Mouse (Mus musculus) liver, adult 2 months (tissue): ENCODE data around the gene Ccnd1. TPM values are rescaled to one million over a fixed set of nuclear protein-coding genes. Genes with fewer than 3 reads are reported as not detected.
A peak's percentile ranks its signal among the peaks of the same experiment; 100 is the strongest.
"Not testable (repeated sequence)": the region's sequence is repeated elsewhere in the genome, so short reads cannot be mapped to it uniquely, and the experiment has no call there.

Experiments
- DNase-seq: peaks from one replicate; pipeline ENCODE4 v3.0.0-alpha.2; 2011; ENCODE audit warnings: low read depth, low spot score; ENCODE audit errors: extremely low read depth
- H3K27ac ChIP-seq: fragments of 200-500 bp; replicated peaks from 2 replicates; pipeline ENCODE4 v1.5.1; 2012; ENCODE audit warnings: low read depth, mild to moderate bottlenecking, control low read depth, inconsistent platforms, low read length; ENCODE audit not compliant: insufficient read depth
- H3K27me3 ChIP-seq: fragments of 200-500 bp; 2 replicates; pipeline ENCODE4 v1.6.1; 2012; ENCODE audit warnings: mild to moderate bottlenecking, moderate library complexity, low read length, inconsistent platforms; ENCODE audit not compliant: control insufficient read depth, insufficient read depth
- H3K36me3 ChIP-seq: fragments of 200-500 bp; 2 replicates; pipeline ENCODE4 v1.6.1; 2012; ENCODE audit warnings: low read length, inconsistent platforms; ENCODE audit not compliant: control insufficient read depth, insufficient read depth
- H3K4me1 ChIP-seq: fragments of 200-500 bp; 2 replicates; pipeline ENCODE4 v1.6.1; 2011; ENCODE audit warnings: low read length; ENCODE audit not compliant: control insufficient read depth, insufficient read depth
- H3K4me3 ChIP-seq: fragments of 200-500 bp; 2 replicates; pipeline ENCODE4 v1.5.1; 2011; ENCODE audit warnings: low read depth, mild to moderate bottlenecking, control low read depth, low read length, moderate library complexity; ENCODE audit not compliant: insufficient read depth
- H3K79me2 ChIP-seq: fragments of 200-500 bp; 2 replicates; pipeline ENCODE4 v1.6.1; 2012; ENCODE audit warnings: inconsistent platforms, mild to moderate bottlenecking, low read length, moderate library complexity; ENCODE audit not compliant: control insufficient read depth, insufficient read depth
- H3K9ac ChIP-seq: fragments of 200-500 bp; 2 replicates; pipeline ENCODE4 v1.6.1; 2012; ENCODE audit warnings: low read depth, mild to moderate bottlenecking, control low read depth, inconsistent platforms, low read length
- CTCF ChIP-seq: fragments of 200-500 bp; IDR thresholded peaks from 2 replicates; pipeline ENCODE4 v1.5.1; 2011; ENCODE audit warnings: low read depth, low read length, control low read depth
- POLR2A ChIP-seq: fragments of 200-500 bp; IDR thresholded peaks from 2 replicates; pipeline ENCODE4 v1.6.1; 2011; ENCODE audit warnings: low read length, control low read depth; ENCODE audit not compliant: insufficient read depth; ENCODE audit errors: extremely low read depth
- WGBS: fragments of 180-500 bp; shearing (Covaris S2); methylation state at CpG from one replicate; pipeline ENCODE4 v1.1.7; 2018; 5-methylcytosine and 5-hydroxymethylcytosine counted together
- polyA plus RNA-seq: library from polyadenylated mRNA; depleted of rRNA; stranded (reverse); fragments of >200 nt; gene quantifications from 2 replicates; pipeline ENCODE4 v1.2.3, GENCODE M21; 2012
- total RNA-seq: library from RNA; depleted of rRNA; stranded (reverse); fragments of >200 nt; gene quantifications from 2 replicates; pipeline ENCODE4 v1.2.3, GENCODE M21; 2014

Gene Ccnd1
- total and polyA plus RNA-seq, 2 experiments: 42.5 to 55.0 TPM

DNA sequence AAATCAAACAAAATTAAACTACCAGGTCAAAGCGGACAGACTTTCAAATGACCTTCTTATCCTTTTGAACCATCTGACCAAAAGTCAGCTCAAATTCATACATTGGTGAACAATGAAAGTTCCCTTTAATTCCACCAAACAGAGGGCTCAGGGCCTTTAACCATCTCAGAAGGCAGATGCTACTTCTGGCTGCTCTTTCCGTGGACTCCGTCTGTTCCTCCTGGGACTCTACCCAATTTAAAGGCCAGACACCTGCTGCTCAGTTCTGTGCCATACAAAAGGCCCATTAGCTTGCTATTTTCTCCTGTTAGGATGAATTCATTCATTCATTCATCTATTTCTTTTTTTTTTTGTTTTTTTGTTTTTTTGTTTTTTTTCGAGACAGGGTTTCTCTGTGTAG, 26.8 kb downstream of the Ccnd1 start:
- no peak for TF ChIP-seq CTCF
- no peak for TF ChIP-seq POLR2A

DNA sequence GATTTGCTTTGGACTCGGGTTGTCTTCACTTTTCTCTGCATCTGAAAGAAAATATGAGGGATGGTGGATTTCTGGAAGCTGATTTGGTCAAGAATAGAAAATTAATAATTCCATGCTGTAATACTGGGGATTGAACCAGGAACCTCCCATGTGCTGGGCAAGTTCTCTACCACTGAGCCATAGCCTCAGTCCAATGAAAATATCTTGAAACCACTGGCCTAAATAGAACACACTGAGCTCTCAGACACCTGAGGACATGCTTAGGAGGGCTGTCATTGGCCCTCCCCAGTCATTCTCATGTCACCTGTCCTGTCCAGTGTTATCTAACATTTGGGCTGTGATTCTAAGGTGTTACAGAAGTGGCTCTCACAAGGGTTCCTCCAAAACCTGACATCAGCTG, 28.6 kb downstream of the Ccnd1 start:
- no peak overlapping the region for H3K4me3 ChIP-seq
- no peak for DNase-seq
- H3K79me2 ChIP-seq: peaks cover 7% of the 10 kb centered on the region; the same call in 1 of the 2 replicates
- H3K4me1 ChIP-seq: peaks cover 6% of the 10 kb centered on the region
- TF ChIP-seq CTCF (no peak), POLR2A (no peak)
- H3K9ac ChIP-seq: no peak overlapping the region
- no peaks in the 10 kb centered on the region for H3K27me3 ChIP-seq
- H3K27ac ChIP-seq: no peak overlapping the region
- H3K36me3 ChIP-seq: no peaks in the 10 kb centered on the region
- WGBS: 78% methylated on average over 1 of the region's 1 CpGs

More for the DNA sequence above, 26.8 kb downstream of the Ccnd1 start:
- H3K4me3 ChIP-seq: no peak overlapping the region
- no peak overlapping the region for H3K27ac ChIP-seq
- no peak overlapping the region for H3K9ac ChIP-seq
- no peak for DNase-seq
- H3K36me3 ChIP-seq: no peaks in the 10 kb centered on the region
- peaks cover 7% of the 10 kb centered on the region for H3K4me1 ChIP-seq
- 95% methylated on average over 4 of the region's 4 CpGs for WGBS
- H3K27me3 ChIP-seq: no peaks in the 10 kb centered on the region
- H3K79me2 ChIP-seq: peaks cover 7% of the 10 kb centered on the region; the same call in 1 of the 2 replicates

DNA sequence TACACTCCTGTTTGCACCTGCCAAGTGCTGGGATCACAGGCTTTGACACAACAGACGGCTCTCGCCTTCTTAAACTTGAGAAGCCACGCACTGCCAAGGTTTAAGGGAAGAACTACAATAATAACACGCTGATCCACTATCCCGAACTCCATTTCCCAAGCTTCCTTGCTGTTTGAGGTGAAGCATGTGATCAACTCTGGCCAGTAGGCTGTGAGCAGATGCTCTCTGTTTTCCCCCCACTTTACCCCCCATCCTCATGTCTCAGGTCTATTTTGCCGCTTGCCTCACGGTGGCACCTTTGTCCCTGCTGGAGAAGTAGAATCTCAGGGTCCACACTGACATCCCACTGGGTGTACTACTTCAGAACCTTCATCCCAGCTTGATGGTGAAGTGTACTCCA, 31.0 kb downstream of the Ccnd1 start:
- Histone ChIP-seq H3K4me3 (no peak overlapping the region), H3K36me3 (no peaks in the 10 kb centered on the region), H3K9ac (no peak overlapping the region), H3K79me2 (no peaks in the 10 kb centered on the region), H3K4me1 (no peaks in the 10 kb centered on the region), H3K27me3 (no peaks in the 10 kb centered on the region), H3K27ac (no peak overlapping the region)
- TF ChIP-seq POLR2A: no peak
- no peak for TF ChIP-seq CTCF
- DNase-seq: no peak
- WGBS: 38% methylated on average over 7 of the region's 7 CpGs

DNA sequence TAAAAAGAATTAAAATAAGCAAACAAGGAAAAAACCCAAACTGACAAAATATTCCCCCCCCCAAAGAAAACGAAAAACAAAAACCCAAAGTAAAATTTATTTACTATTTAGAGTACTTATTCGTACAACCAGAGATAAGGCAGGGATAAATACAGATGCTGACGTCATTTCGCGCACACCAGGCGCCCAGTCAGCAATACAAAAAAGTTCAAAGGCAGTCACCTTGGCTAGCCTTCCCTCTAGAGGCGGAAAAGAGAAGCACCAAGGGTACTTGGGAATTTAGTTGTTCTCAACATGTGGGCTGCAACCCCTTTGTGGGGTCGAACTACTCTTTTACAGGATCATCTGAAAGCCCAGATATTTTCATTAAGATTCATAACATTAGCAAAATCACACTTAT, 31.9 kb downstream of the Ccnd1 start:
- no peaks in the 10 kb centered on the region for H3K36me3 ChIP-seq
- no peak overlapping the region for H3K9ac ChIP-seq
- no peaks in the 10 kb centered on the region for H3K79me2 ChIP-seq
- WGBS: 10% methylated on average over 8 of the region's 8 CpGs
- TF ChIP-seq CTCF (no peak), POLR2A (no peak)
- no peaks in the 10 kb centered on the region for H3K27me3 ChIP-seq
- no peak overlapping the region for H3K4me3 ChIP-seq
- no peak for DNase-seq
- no peaks in the 10 kb centered on the region for H3K4me1 ChIP-seq
- H3K27ac ChIP-seq: no peak overlapping the region

DNA sequence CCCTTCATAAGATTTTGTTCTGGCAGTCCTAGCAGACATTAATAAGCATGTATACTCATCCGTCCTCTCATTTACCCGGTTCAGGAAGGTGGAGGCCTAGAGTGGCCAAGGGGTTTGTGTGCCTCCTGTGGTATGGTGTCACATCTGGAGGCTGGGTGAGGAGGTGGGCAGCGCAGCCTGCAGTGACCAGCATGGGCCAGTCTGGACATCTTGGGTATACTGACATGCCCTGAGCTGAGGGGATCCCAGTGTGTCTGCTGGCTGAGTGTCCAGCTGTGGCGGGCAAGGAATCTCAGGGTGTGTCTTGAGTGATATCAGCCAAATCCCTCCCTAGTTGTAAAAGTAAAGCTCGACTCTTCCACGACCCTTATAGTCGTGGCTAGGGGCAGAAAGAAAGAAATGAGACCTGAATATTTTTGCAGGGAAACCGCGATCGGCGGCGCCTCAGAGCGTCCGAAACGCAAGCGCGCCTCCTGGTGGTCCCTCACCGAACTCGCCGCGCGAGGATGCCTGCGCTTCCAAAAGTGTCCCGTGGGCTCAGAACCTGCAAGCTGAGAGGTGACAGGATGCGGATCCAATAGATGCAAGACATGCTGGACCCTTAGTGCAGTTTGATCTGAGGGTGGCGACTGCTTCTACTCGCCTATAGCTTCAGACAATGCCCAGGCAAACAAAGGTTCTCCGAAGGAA, 32.9 kb downstream of the Ccnd1 start:
- peak; percentile 85 for TF ChIP-seq CTCF
- no peak for TF ChIP-seq POLR2A
- Histone ChIP-seq H3K4me1 (no peaks in the 10 kb centered on the region), H3K27me3 (no peaks in the 10 kb centered on the region), H3K27ac (no peak overlapping the region), H3K9ac (no peak overlapping the region), H3K36me3 (no peaks in the 10 kb centered on the region), H3K4me3 (no peak overlapping the region), H3K79me2 (no peaks in the 10 kb centered on the region)
- DNase-seq: no peak
- 14% methylated on average over 28 of the region's 28 CpGs for WGBS

DNA sequence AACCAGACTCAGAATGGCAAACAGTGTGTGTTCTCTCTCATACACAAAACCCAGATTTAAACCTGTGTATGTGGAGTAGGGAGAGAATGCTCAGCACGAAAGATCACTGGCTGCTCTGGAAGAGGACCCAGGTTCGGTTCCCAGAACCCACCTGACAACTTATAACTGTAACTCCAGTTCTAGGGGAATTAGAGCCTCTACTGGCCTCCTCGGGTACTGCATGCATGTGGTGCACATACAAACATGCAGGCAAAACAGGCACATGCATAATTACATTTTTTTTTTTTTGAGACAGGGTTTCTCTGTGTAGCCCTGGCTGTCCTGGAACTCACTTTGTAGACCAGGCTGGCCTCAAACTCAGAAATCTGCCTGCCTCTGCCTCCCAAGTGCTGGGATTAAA, 34.2 kb downstream of the Ccnd1 start:
- DNase-seq, H3K36me3 ChIP-seq, H3K27ac ChIP-seq, H3K4me1 ChIP-seq, H3K79me2 ChIP-seq, H3K27me3 ChIP-seq, H3K9ac ChIP-seq, H3K4me3 ChIP-seq: not testable (repeated sequence)
- 89% methylated on average over 3 of the region's 3 CpGs for WGBS
